Mouse (Mus musculus): ENCODE results near the gene Pxt1.

DNA sequence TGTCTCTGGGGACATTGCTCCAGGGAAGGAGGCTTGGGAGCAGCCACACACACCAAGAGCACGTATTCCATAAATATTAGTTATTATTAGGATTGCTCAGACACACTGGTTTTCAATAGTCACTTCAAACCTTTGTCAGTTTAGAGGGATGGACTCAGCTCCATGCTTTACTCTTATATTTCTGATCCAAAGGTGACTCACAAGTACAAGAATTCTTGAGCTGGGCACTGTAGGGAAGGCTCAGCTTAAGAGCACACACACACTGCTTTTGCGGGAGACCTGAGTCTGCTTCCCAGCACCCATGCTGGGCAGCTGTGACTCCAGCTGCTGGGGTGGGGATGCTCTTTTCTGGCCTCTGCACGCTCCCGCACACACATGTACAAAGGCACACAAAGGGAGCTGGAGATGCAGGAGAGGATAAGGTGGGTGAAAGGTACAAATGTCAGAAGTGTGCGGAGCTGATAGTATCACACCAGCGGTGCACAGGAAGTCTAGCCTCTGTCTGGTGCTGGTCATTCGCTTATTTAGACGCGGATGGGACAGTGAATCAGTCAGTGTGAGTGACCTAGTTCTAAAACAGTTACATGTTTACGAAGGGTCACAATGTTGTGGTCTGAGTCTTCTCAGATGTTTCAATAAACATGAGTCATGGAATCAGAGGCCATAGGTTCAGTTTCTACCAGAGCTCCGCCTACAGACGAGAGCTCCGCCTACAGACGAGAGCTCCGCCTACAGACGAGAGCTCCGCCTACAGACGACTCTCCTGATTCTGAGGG lies 12.0 kb downstream of the Pxt1 start:
- no peak for TF ChIP-seq CTCF (IDR thresholded peaks at IDR 0.05)
- TF ChIP-seq EP300 (IDR thresholded peaks at IDR 0.05; ENCODE audit: insufficient read depth, low read depth, low read length): no peak
- TF ChIP-seq POLR2A (IDR thresholded peaks at IDR 0.05; ENCODE audit: insufficient read depth, low read depth, low read length): no peak

All from heart, adult 2 months (tissue).